Mouse (Mus musculus): Measurements from ENCODE around the gene Copa.

The Copa gene

GRCm38 (mm10) chr1:172082101-172082898, at the start of gene Copa, which contains the start of gene Ncstn:
TSS of gene Copa (plus strand) at chr1:172082529.
TSS of gene Ncstn (minus strand) at chr1:172082795.
- peak; percentile 88 to 93 for DNase-seq (ENCODE audit: low spot score in 2 of 2)

GRCm38 (mm10) chr1:172046410-172046809, 35.9 kb upstream of the Copa start:
- no peak for DNase-seq (ENCODE audit: low spot score in 2 of 2)

- peak in 1 of 2 experiments; percentile 62 for DNase-seq (ENCODE audit: low spot score in 2 of 2)
These were observed 35.4 kb upstream of the Copa start for GRCm38 (mm10) chr1:172046938-172047337.

- DNase-seq (ENCODE audit: low spot score in 2 of 2) = no peak
These were observed 34.0 kb upstream of the Copa start for GRCm38 (mm10) chr1:172048241-172048734.

GRCm38 (mm10) chr1:172049131-172049782, 33.1 kb upstream of the Copa start:
- no peak for DNase-seq (ENCODE audit: low spot score in 2 of 2)

GRCm38 (mm10) chr1:172052766-172053279, 29.5 kb upstream of the Copa start:
- DNase-seq (ENCODE audit: low spot score in 2 of 2) = no peak

GRCm38 (mm10) chr1:172053541-172054440, 28.5 kb upstream of the Copa start:
- DNase-seq (ENCODE audit: low spot score in 2 of 2) = no peak

- DNase-seq (ENCODE audit: low spot score in 2 of 2) = no peak
These were observed 26.1 kb upstream of the Copa start for GRCm38 (mm10) chr1:172056251-172056650.

GRCm38 (mm10) chr1:172057491-172057921, 24.8 kb upstream of the Copa start, which contains the start of gene Nhlh1:
TSS of gene Nhlh1 (minus strand) at chr1:172057573.
- no peak for DNase-seq (ENCODE audit: low spot score in 2 of 2)

GRCm38 (mm10) chr1:172058321-172058720, 24.0 kb upstream of the Copa start:
- DNase-seq (ENCODE audit: low spot score in 2 of 2) = no peak

- no peak for DNase-seq (ENCODE audit: low spot score in 2 of 2)
These were observed 23.5 kb upstream of the Copa start for GRCm38 (mm10) chr1:172058874-172059273.

GRCm38 (mm10) chr1:172060659-172061058, 21.7 kb upstream of the Copa start:
- DNase-seq (ENCODE audit: low spot score in 2 of 2) = no peak

- DNase-seq (ENCODE audit: low spot score in 2 of 2) = no peak
These were observed 21.1 kb upstream of the Copa start for GRCm38 (mm10) chr1:172061217-172061616.

GRCm38 (mm10) chr1:172062101-172062500, 20.2 kb upstream of the Copa start:
- DNase-seq (ENCODE audit: low spot score in 2 of 2) = no peak

- no peak for DNase-seq (ENCODE audit: low spot score in 2 of 2)
These were observed 18.9 kb upstream of the Copa start for GRCm38 (mm10) chr1:172063291-172064023.

GRCm38 (mm10) chr1:172064613-172065141, 17.7 kb upstream of the Copa start:
- DNase-seq (ENCODE audit: low spot score in 2 of 2) = no peak

- DNase-seq (ENCODE audit: low spot score in 2 of 2) = no peak
These were observed 12.1 kb upstream of the Copa start for GRCm38 (mm10) chr1:172070227-172070626.

- DNase-seq (ENCODE audit: low spot score in 2 of 2) = no peak
These were observed 10.8 kb upstream of the Copa start for GRCm38 (mm10) chr1:172071556-172071955.

GRCm38 (mm10) chr1:172072604-172073003, 9.7 kb upstream of the Copa start:
- DNase-seq (ENCODE audit: low spot score in 2 of 2) = no peak

GRCm38 (mm10) chr1:172077981-172078380, 4.3 kb upstream of the Copa start:
- no peak for DNase-seq (ENCODE audit: low spot score in 2 of 2)

Data from urinary bladder, postnatal 36 days (tissue).